Mouse (Mus musculus) T-helper 2 cell (primary cell): ENCODE results near the gene Shc3.

Experiments
- in situ Hi-C: fragments of 300-600 bp; cut with MboI, MseI; formaldehyde crosslinking; loops from one replicate; pipeline ENCODE4 v1.15.1; 2025; ENCODE audit warnings: high pct_unique_total_duplicates

Shc3 gene

GRCm38 (mm10) chr13:51384899-51385298 is 184.3 kb downstream of the Shc3 start:
- in situ Hi-C loops: loop anchor here (10.0 kb wide), 1 partner anchor 1700 kb away; the partner anchor contains the start of gene Iars

GRCm38 (mm10) chr13:51381498-51381897 is 187.7 kb downstream of the Shc3 start:
- in situ Hi-C loops: loop anchor here (10.0 kb wide), 1 partner anchor 1697 kb away; the partner anchor contains the start of gene Iars
